Mouse (Mus musculus) embryonic facial prominence, embryonic 11.5 days (tissue): ENCODE measurements around the gene Uchl1. TPM values are rescaled to one million over a fixed set of nuclear protein-coding genes. Genes with fewer than 3 reads are reported as not detected.
A peak's percentile ranks its signal among the peaks of the same experiment; 100 is the strongest.

Experiments used
- ATAC-seq: fragments of 200-750 bp; cut with Nextera tagmentation; replicated peaks from 2 replicates; pipeline ENCODE4 v1.8.0; 2017; ENCODE audit warnings: low read depth; ENCODE audit not compliant: insufficient number of reproducible peaks, low FRiP score, low TSS enrichment
- DNase-seq: peaks from one replicate; pipeline ENCODE4 v3.0.0-alpha.2; 2015; ENCODE audit warnings: low spot score
- H3K27ac ChIP-seq: fragments of 300-500 bp; sonication (generic); replicated peaks from 2 replicates; pipeline ENCODE4 v1.5.1; 2014; ENCODE audit warnings: mild to moderate bottlenecking, low read depth, low read length, control low read depth
- H3K27me3 ChIP-seq: fragments of 300-500 bp; sonication (generic); 2 replicates; pipeline ENCODE4 v1.6.1; 2014; ENCODE audit warnings: mild to moderate bottlenecking, low read length, moderate library complexity, mixed read lengths; ENCODE audit not compliant: control insufficient read depth, insufficient read depth
- H3K36me3 ChIP-seq: fragments of 300-500 bp; sonication (generic); replicated peaks from 2 replicates; pipeline ENCODE4 v1.6.1; 2014; ENCODE audit warnings: low read depth, mild to moderate bottlenecking, low read length, moderate library complexity, mixed read lengths; ENCODE audit not compliant: control insufficient read depth, insufficient read depth
- H3K4me1 ChIP-seq: fragments of 300-500 bp; sonication (generic); 2 replicates; pipeline ENCODE4 v1.6.1; 2014; ENCODE audit warnings: low read length, mixed read lengths; ENCODE audit not compliant: control insufficient read depth, insufficient read depth
- H3K4me2 ChIP-seq: fragments of 300-500 bp; sonication (generic); 2 replicates; pipeline ENCODE4 v1.6.1; 2014; ENCODE audit warnings: low read depth, mild to moderate bottlenecking, control low read depth, low read length, moderate library complexity
- H3K4me3 ChIP-seq: fragments of 300-500 bp; sonication (generic); 2 replicates; pipeline ENCODE4 v1.5.1; 2014; ENCODE audit warnings: low read depth, low read length, control low read depth
- H3K9ac ChIP-seq: fragments of 300-500 bp; sonication (generic); replicated peaks from 2 replicates; pipeline ENCODE4 v1.6.1; 2014; ENCODE audit warnings: mild to moderate bottlenecking, control low read depth, low read length
- H3K9me3 ChIP-seq: fragments of 300-500 bp; sonication (generic); replicated peaks from 2 replicates; pipeline ENCODE4 v1.6.1; 2016; ENCODE audit warnings: mild to moderate bottlenecking, low read length, inconsistent platforms, mixed read lengths; ENCODE audit not compliant: control insufficient read depth
- WGBS: fragments of 180-500 bp; shearing (Covaris S2); extraction: QIAGEN DNeasy Blood & Tissue Kit; methylation state at CpG from one replicate; pipeline ENCODE4 v1.1.7; 2014; 5-methylcytosine and 5-hydroxymethylcytosine counted together
- polyA plus RNA-seq: library from polyadenylated mRNA; unstranded; fragments of >200 nt; fragmentation: Nextera tagmentation; extraction: Ambion mirVana; gene quantifications from 2 replicates; pipeline ENCODE4 v1.2.1, GENCODE M21; 2014

Uchl1 gene
- polyA plus RNA-seq, 1 experiment from 2014 or later, result 181 TPM

DNA sequence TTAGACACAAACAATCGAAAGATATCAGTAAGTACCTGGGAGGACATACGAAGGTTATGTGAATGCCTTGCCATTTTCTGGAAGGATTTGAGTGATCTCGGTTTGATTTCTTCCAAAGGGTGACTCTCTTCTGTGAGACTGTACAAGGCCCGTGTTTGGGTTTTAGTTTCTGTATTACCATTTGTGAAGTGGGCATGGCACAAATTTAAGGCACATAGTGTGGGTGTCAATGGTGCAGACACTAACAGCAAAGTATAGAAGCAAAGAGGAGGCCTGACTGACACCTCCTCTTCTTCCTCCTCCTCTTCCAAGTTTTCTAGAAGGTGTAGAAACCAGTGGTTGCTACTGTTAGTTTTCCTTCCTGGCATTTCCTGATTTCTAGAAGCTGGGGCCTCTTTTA, 53.4 kb downstream of the Uchl1 start:
- no peak overlapping the region for H3K9ac ChIP-seq
- H3K27me3 ChIP-seq, result no peaks in the 10 kb centered on the region
- no peak overlapping the region for H3K4me2 ChIP-seq
- no peak overlapping the region for H3K27ac ChIP-seq
- no peaks in the 10 kb centered on the region for H3K4me1 ChIP-seq
- WGBS, result 92% methylated on average over 4 of the region's 4 CpGs
- no peak for DNase-seq
- no peak for ATAC-seq
- H3K36me3 ChIP-seq, result no peaks in the 10 kb centered on the region
- H3K4me3 ChIP-seq, result no peak overlapping the region
- no peaks in the 10 kb centered on the region for H3K9me3 ChIP-seq

DNA sequence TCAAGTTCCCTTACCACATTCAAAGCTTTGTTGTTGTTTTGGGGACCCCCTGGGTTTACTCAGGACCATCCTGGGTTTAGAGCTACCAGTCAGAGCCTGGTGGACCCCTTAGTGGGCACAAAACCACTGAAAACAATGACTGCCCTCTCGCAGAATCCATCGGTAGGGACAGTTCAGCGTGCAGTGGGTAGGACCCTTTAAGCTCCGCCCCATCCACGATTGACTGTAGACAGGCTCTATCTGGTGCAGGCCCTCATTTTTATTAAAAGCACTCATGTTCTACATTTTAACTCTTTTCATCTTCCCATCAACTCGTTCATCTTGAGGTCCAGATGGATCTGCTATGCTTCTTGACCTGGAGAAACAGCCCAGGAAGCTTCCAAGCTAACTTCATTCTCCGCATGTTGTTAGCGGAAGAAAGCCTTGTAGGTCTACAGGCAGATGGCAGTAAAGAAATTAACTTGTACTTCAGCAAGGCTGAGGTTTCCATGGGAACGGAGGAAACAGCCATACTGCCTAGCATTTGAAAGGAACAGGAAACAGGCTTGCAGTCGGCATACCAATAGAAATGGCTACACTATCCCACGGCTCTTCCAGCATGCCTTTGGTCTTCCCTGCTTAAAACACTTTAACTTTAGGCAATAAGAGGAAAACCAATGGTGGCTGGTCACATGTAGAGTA, 54.9 kb downstream of the Uchl1 start:
- Histone ChIP-seq H3K4me1 (no peaks in the 10 kb centered on the region), H3K4me2 (no peak overlapping the region), H3K9me3 (no peaks in the 10 kb centered on the region), H3K9ac (no peak overlapping the region), H3K27ac (no peak overlapping the region), H3K4me3 (no peak overlapping the region), H3K27me3 (no peaks in the 10 kb centered on the region), H3K36me3 (no peaks in the 10 kb centered on the region)
- ATAC-seq (0 out of 2 replicates have a peak, but pooled peaks have one; percentile 59), DNase-seq (peak; percentile 82)
- 53% methylated on average over 11 of the region's 11 CpGs for WGBS

DNA sequence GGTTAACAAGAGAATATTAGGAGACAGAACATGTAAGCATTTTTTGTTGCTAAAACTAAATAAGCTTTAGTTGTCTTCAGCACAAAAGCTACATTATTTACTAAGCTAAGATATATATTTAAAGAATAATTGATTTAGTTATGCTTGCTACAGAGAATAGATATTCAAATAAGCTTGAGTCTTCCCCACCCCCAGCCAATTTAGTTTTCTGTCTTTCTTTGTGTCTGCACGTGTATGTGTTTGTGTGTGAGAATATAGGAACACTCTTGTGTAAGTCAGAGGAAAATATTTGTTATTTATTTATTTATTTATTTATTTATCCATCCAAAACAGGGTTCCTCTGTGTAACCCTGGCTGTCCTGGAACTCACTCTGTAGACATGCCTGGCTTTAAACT, 55.4 kb downstream of the Uchl1 start:
- WGBS, result 82% methylated on average over 1 of the region's 1 CpGs
- H3K27ac ChIP-seq, result no peak overlapping the region
- no peak for DNase-seq
- no peak overlapping the region for H3K9ac ChIP-seq
- H3K4me2 ChIP-seq, result no peak overlapping the region
- no peak overlapping the region for H3K4me3 ChIP-seq
- no peaks in the 10 kb centered on the region for H3K27me3 ChIP-seq
- H3K36me3 ChIP-seq, result no peaks in the 10 kb centered on the region
- ATAC-seq, result no peak
- H3K4me1 ChIP-seq, result no peaks in the 10 kb centered on the region
- H3K9me3 ChIP-seq, result no peaks in the 10 kb centered on the region

DNA sequence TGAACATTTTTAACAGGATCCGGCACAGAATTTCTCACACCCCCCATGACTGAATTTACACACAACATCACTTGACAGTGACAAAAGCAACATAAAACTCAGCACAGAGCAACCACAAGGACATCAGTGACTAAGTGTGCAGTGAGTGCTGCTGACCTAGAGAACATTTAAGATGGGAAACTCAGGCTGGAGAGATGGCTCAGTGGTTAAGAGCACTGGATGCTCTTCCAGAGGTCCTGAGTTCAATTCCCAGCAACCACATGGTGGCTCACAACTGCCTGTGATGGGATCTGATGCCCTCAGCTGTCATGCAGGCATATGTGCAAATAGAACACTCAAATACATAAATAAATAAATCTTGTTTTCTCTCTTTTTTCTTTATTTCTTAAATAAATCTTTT, 57.7 kb downstream of the Uchl1 start:
- no peak for ATAC-seq
- WGBS, result 97% methylated on average over 1 of the region's 1 CpGs
- H3K9ac ChIP-seq, result no peak overlapping the region

More for the DNA sequence above, 57.7 kb downstream of the Uchl1 start:
- DNase-seq, result no peak
- Histone ChIP-seq H3K36me3 (no peaks in the 10 kb centered on the region), H3K9me3 (no peaks in the 10 kb centered on the region), H3K4me1 (no peaks in the 10 kb centered on the region), H3K4me3 (no peak overlapping the region), H3K4me2 (no peak overlapping the region), H3K27ac (no peak overlapping the region), H3K27me3 (no peaks in the 10 kb centered on the region)

Other genes with a start within 250 kb of the Uchl1 start
- gene Apbb2, start 57.3 kb upstream of the Uchl1 start, polyA plus RNA-seq, result 27.8 and 33.5 TPM in 2 replicates
- 69.3 and 73.0 TPM in 2 replicates for gene Limch1, start 69.7 kb downstream of the Uchl1 start, polyA plus RNA-seq